8 mouse cellular contexts compared by ENCODE assay signal in genomic region chr14:40958083-40958985, GRCm38 (mm10). TPM values are rescaled to one million over a fixed set of nuclear protein-coding genes. Genes with fewer than 3 reads are reported as not detected.
DNase-seq lines count a peak whose midpoint lies in the region; ATAC-seq lines count a peak whose summit lies in the region.

No protein-coding gene starts in this region.

- peaks cover 17% of the 10 kb centered on the region; the same call in 1 of the 2 replicates for H3K4me1 ChIP-seq in embryonic facial prominence, embryonic 11.5 days (ENCODE audit: control insufficient read depth, insufficient read depth, low read length)
- peaks cover 84% of the 10 kb centered on the region for H3K4me1 ChIP-seq in midbrain, embryonic 12.5 days

- no peak overlapping the region for H3K9ac ChIP-seq in embryonic facial prominence, embryonic 11.5 days (replicated peaks; ENCODE audit: low read length)
- H3K9ac ChIP-seq in midbrain, embryonic 12.5 days (replicated peaks) = no peak overlapping the region

- H3K4me3 ChIP-seq in embryonic facial prominence, embryonic 11.5 days (ENCODE audit: low read depth, low read length) = no peak overlapping the region
- no peak overlapping the region for H3K4me3 ChIP-seq in midbrain, embryonic 12.5 days

- intact Hi-C loops in left cerebral cortex, postnatal 36 days (cut with DNase I) = no loop called here

- peak; percentile 42 for DNase-seq in retina, postnatal 1 day
- no peak for DNase-seq in retina, embryonic 14.5 days (ENCODE audit: low spot score)
- no peak for DNase-seq in embryonic facial prominence, embryonic 11.5 days (ENCODE audit: low spot score)
- peak; percentile 57 to 72 for DNase-seq in heart, adult 9 months (ENCODE audit: low spot score in 2 of 2)
- DNase-seq in left cerebral cortex, postnatal 36 days (ENCODE audit: low spot score in 2 of 2) = peak; percentile 74 to 78
- DNase-seq in urinary bladder, postnatal 25 days (ENCODE audit: low spot score) = no peak
- no peak for DNase-seq in embryo, embryonic 11 days

- H3K27ac ChIP-seq in embryonic facial prominence, embryonic 11.5 days (replicated peaks; ENCODE audit: low read depth, low read length) = peak overlapping the region; percentile 60; the same call in 1 of the 2 replicates
- H3K27ac ChIP-seq in midbrain, embryonic 12.5 days (replicated peaks) = peak overlapping the region; percentile 97

- no peaks in the 10 kb centered on the region for H3K36me3 ChIP-seq in embryonic facial prominence, embryonic 11.5 days (replicated peaks; ENCODE audit: control insufficient read depth, insufficient read depth, low read depth, low read length)
- no peaks in the 10 kb centered on the region for H3K36me3 ChIP-seq in midbrain, embryonic 12.5 days

- H3K9me3 ChIP-seq in embryonic facial prominence, embryonic 11.5 days (replicated peaks; ENCODE audit: control insufficient read depth, low read length) = no peaks in the 10 kb centered on the region
- no peaks in the 10 kb centered on the region for H3K9me3 ChIP-seq in midbrain, embryonic 12.5 days

- WGBS in embryonic facial prominence, embryonic 11.5 days = 29% methylated on average over 4 of the region's 4 CpGs
- WGBS in midbrain, embryonic 12.5 days = 18% methylated on average over 4 of the region's 4 CpGs

- H3K4me2 ChIP-seq in embryonic facial prominence, embryonic 11.5 days (ENCODE audit: low read depth, low read length) = no peak overlapping the region
- 0 out of 2 replicates have a peak overlapping the region, but pooled peaks have one; percentile 5 for H3K4me2 ChIP-seq in midbrain, embryonic 12.5 days (replicated peaks)

- H3K27me3 ChIP-seq in embryonic facial prominence, embryonic 11.5 days (ENCODE audit: control insufficient read depth, insufficient read depth, low read length) = no peaks in the 10 kb centered on the region
- H3K27me3 ChIP-seq in midbrain, embryonic 12.5 days = no peaks in the 10 kb centered on the region

- ATAC-seq in embryonic facial prominence, embryonic 11.5 days (replicated peaks; ENCODE audit: insufficient number of reproducible peaks, low FRiP score, low TSS enrichment, low read depth) = no peak
- ATAC-seq in midbrain, embryonic 12.5 days (ENCODE audit: low FRiP score, low read depth) = no peak

RNA-seq across cellular contexts. Expression of gene Tspan14, which starts 8.3 kb away (rescaled TPM):
- 92.5 and 95.0 TPM in 2 replicates for polyA plus RNA-seq in embryonic facial prominence, embryonic 11.5 days (2014; fragmentation: Nextera tagmentation; extraction: Ambion mirVana)
- 10 to 100 TPM; 54.2 to 56.6 TPM for total RNA-seq in left cerebral cortex, postnatal 36 days (2021)
- polyA plus RNA-seq in midbrain, embryonic 12.5 days (2016; fragmentation: Nextera tagmentation; extraction: Ambion mirVana) = 87.3 and 88.5 TPM in 2 replicates

RNA-seq across cellular contexts. Expression of gene Fam213a, which starts 55.3 kb away (rescaled TPM):
- 33.1 and 42.1 TPM in 2 replicates for polyA plus RNA-seq in embryonic facial prominence, embryonic 11.5 days (2014; fragmentation: Nextera tagmentation; extraction: Ambion mirVana)
- total RNA-seq in left cerebral cortex, postnatal 36 days (2021) = 100 to 1,000 TPM; 118 to 125 TPM
- polyA plus RNA-seq in midbrain, embryonic 12.5 days (2016; fragmentation: Nextera tagmentation; extraction: Ambion mirVana) = 46.7 and 52.6 TPM in 2 replicates

Comparison
In these comparisons a context has a peak if more than half of its experiments do, and no peak if none do; other contexts are left out.
1. DNase-seq: peak in retina, postnatal 1 day (single experiment), heart, adult 9 months (2 of 2) and left cerebral cortex, postnatal 36 days (2 of 2); none in retina, embryonic 14.5 days (single experiment), embryonic facial prominence, embryonic 11.5 days (single experiment), urinary bladder, postnatal 25 days (single experiment) and embryo, embryonic 11 days (single experiment).